Mouse (Mus musculus): ENCODE data around the gene Mettl3.

The Mettl3 gene

DNA sequence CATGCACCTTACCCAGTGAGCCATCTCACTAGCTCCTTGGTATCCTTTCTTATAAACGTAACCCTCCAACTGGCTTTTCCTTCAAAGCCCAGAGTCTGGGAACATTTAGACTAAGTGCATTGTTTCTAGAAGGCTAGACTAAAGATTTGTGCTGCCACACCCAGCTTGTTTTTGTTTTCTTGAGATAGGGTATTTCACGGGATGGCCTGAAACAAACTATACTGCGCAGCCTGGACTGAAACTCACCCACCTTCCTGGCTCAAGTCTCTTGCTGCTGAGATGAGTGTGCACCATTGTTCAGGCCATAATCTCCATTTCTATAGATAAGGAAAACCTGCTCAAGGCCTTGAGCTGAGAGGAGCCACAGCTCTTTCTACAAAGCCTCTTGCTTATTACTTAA lies 20.7 kb downstream of the Mettl3 start:
- DNase-seq, result no peak

DNA sequence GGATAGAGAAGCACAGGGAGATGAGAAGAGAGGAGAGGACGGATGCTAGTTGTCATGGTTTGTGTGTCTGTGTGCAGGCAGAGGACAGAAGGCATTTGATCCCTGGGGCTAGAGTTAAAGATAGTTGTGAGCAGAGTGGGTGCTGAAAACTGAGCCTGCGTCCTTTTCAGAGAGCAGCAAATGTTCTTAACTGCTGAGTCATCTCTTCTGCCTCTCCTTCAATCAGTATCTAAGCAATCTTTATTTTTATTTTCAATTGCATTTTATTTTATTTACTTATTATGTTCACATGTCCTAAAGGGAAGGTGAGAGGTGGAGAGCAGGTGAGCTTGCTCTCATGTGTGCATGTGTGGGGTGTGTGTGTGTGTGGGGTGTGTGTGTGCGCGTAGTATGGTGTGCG lies 21.3 kb downstream of the Mettl3 start:
- DNase-seq, result no peak

DNA sequence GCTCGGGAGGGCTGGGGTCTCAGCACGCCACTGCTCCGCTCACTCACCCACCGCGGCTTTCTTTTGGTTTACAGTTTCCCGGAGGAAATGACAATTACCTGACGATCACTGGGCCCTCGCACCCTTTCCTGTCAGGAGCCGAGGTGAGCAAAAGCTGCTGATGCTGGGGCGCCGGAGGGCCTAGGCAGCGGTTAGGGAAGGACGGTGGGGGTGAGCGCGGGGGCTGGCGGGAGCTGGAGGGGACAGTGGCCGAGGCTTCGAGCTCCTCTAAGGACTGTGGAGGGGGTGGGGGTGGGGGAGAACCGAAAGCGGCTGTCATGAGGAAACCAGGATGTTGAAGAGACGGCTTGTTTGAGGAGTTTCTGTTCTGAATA lies 25.2 kb downstream of the Mettl3 start:
- DNase-seq, result peak in 1 of 2 experiments; percentile 40

DNA sequence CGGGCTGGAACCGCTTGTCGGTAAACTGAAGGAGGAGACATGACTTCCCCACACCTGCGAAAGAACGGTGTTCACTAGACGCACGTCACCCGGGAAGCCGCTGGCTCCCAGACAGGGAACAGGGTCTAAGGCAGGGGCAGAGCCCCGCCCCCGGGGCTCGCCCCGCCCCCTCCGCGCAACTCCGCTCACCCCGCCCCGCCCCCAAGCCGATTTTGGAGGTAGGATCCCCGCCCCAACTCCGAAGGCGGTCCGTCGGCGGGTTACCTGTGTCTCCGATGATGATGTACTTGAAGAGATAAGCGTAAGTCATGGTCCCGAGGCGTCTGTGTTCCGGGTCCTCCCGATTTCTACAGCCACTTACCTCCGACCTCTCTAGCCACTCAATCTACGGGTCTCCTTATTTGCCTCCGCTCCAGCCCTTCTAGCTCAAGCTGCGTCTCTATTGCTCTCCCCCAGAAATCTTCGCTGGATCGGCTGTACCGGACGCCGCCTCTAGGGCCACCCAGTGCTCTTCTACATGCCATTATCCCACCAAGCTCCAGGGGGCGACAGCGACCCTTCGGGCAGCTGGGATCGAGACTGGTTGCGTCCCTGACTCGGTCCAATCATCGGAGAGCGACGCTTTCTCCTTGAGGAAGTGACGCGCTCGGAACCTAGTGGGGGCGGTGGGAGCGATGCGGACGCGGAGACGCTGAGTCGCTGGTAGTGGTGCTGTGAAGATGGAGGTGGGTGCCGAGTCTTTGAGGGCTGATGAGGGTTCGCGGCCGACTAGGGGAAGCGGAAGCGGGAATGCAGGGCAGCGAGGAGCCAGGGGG lies 25.8 kb downstream of the Mettl3 start, which contains the start of the genes Tox4 and Rab2b:
Gene Tox4, plus strand, starts transcription at position 215 of the 815 bp plus-strand sequence.
Gene Rab2b, minus strand, starts transcription at position 614 of the 815 bp plus-strand sequence.
- peak; percentile 98 for DNase-seq

DNA sequence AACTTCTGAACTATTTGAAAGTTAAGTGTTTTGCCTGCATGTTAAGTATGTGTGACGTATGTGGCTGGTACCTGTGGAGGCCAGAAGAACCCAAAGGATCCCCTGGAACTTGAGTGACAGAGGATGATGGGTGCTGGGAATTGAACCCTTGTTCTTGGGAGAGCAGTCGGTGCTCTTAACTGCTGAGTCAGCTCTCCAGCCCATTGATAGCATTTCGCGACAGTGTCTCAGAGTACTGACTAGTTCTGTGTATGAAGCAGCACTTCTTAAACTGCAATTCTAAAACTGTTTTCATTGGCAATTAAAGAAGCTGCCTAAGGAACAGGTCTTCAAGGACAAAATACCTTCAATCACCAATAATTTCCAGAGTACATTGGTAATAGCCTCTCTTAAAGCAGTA lies 27.7 kb downstream of the Mettl3 start:
- DNase-seq, result no peak

DNA sequence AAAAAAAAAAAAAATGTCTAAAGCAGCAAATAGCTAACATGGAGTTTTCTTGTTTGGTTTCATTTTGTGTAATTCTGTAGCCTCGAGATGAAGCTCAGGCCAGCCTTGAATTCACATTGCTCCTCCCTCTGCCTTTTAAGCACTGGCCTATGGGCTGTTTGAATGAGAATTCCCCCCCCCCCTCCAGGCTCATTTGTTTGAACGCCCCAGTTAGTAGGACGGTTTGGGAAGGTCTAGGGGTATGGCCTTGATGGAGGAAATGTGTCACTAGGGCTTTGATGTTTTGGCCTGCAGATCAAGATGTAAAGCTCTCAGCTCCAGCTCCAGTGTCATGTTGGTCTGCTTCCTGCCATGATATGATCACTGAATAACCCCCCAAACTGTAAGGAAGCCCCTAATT lies 32.1 kb downstream of the Mettl3 start:
- no peak for DNase-seq

DNA sequence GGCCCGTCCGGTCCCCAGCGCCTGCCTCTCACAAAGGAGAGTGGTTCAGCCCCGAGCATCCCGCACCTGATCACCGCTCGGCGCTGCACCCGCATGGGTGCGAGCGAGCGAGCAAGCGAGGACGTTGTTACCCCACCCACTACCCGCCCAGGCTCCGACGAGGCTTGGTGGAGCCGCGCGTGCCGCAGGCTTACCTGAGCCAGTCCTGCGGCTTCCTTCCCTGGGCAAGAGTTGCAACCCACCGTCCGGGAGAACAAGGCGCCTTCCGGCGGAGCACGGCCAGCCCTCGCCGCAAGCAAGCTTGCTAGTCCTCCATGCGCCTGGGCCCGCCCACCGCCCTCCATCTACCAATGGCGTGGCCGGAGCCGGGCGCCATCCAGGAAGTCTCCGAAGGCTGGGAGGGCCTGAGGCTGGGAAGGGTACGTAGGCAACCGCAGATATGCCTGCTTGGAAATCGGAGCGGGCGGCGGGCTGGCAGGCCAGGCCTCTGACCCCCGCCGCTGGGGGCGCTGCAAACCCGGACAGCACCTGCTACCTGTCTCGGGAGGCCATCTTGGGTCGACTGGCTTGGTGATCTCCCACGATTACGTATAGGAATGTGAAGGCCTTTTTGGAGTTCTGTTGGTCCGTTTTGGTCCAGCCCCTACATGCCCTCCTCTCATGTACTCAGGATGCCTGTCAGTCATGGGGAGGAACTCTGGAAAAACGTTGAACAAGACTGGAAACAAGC lies 47.3 kb downstream of the Mettl3 start, which contains the start of gene Chd8:
Gene Chd8, minus strand, starts transcription at position 297 of the 730 bp plus-strand sequence.
- peak; percentile 99 for DNase-seq

DNA sequence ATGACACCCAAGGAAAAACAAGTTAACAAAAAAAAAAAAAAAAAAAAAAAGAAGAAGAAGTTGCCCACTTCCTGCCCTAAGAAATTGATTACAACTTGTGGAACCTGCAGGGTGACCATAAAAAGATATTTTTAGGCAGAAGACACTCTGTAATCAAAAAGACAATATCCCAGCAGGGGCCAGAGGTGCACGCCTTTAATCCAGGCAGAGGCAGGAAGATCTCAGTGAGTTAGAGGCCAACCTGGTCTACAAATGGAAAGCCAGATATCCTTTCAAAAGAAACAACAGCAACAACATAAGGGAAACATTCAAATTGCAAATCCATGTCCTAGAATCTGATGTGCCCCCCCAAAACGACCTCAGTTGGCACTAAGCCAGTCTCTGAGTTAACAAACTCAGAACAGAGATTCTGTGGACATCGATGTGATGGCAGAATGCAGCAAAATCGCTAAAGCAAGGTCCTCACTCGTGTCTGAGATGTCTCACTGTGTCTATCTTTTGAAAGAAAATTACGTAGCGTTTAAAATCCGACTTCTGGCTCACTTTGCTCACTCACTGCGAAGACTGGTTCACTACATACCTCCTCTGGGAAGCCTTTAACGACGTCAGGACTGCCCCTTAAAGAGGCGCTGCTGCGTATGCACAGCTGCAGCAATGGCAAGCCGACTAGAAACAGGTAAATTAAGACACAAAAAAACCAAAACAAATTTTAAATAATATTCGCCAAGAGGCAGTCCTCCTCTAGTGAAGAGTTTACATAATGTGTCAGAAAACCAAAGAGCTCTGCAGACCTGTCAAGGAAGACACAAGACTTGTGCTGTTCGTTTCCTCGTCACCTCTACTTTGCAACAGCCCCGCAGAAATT lies 48.4 kb downstream of the Mettl3 start:
- peak; percentile 22 to 25 for DNase-seq

DNA sequence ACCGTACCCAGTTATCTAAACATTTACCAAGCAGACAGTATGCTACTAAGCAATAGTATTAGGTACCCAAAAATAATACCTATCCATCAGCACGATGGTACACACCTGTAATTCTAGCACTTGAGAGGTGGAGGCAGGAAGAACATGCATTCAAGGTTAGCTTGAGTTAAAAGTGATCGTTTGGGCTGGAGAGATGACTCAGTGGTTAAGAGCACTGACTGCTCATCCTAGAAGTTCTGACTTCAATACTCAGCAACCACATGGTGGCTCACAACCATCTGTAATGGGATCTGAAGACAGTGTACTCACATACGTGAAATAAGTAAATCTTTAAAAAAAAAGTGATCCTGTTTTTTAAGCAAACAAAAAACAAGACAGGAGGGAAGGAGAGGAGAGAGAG lies 58.8 kb downstream of the Mettl3 start:
- no peak for DNase-seq
